Mouse (Mus musculus): Measurements from ENCODE around the gene Scd1. TPM values are rescaled to one million over a fixed set of nuclear protein-coding genes. Genes with fewer than 3 reads are reported as not detected.
"Not testable (repeated sequence)": the region's sequence is repeated elsewhere in the genome, so short reads cannot be mapped to it uniquely, and the experiment has no call there.

Gene Scd1
- total RNA-seq, 2 experiments from 2014 or later = 14.0 to 18.8 TPM

DNA sequence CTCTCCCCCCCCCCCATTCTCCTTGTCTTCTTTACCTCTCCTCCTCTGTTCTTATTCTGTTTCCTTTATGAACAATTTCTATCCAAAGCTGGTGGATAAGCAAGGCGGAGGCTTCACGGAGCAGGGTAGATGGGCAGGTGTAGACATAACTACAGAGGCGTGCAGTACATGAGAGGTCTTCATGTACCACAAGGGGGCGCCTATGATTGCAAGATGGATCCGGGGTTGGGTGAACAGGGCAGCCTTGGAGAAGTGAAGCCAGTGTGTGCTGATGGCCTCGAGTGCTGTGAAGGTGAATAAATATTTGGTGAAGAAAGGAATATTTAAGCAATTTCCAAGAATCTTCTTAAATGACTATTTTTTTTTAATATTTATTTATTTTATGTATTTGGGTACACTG, 34.7 kb downstream of the Scd1 start:
- ATAC-seq (replicated peaks; ENCODE audit: low FRiP score, low TSS enrichment, poor library complexity, severe bottlenecking) = peak; percentile 98

DNA sequence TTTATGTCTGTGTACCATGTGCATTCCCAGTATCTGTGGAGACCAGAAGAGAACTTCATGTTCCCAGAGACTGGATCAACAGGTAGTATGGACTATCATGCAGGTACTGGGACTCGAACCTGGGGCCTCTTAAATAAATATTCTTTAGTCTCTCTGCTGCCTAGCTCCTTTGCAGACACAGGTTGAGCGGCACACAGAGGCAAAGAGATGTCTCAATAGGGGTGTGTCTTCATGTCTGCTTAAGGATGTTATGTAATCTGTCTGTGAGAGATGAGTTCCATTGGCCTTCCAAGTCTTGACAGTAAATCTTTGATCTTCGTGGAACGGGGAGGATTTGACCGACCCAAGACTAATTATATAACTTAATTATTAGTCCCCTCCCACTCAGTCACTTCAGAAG, 37.4 kb downstream of the Scd1 start:
- no peak for ATAC-seq (replicated peaks; ENCODE audit: low FRiP score, low TSS enrichment, poor library complexity, severe bottlenecking)

DNA sequence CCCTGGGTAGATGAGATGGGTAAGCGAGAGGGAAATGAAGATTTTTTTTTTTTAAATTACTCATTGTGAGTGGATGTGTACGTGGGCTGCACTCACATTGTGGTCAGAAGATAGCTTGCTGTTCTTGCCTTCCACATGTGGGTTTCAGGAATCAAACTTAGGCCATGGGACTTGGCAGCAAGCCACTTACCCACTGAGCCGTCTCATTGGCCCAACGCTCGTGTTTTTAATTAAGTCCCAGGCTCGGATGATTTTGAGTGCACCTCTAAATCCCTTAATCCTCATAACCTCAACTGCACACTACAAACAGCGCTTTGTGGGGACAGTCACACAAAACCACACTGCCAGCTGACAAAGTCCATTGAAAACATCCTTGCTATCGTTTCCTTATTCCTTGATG, 38.3 kb downstream of the Scd1 start:
- ATAC-seq (replicated peaks; ENCODE audit: low FRiP score, low TSS enrichment, poor library complexity, severe bottlenecking) = no peak

DNA sequence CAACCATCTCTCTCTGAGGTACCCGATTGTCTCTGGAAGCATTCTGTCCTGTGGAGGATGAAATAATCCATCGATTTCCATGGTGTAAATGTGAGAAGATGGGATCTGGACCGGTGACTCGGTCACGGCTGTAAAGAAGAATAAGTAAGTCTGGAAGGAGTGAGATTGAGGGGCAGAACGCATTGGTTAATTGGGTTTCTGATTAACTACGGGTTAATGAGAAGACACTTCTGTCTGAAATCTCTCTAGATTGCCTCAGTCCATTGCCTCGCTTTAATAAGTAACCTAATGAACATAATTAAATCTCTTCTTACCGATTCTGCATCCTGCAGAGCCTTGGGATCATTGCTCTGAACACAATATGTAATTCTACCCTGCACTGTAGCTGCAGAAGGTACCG, 40.6 kb downstream of the Scd1 start:
- not testable (repeated sequence) for ATAC-seq (replicated peaks; ENCODE audit: low FRiP score, low TSS enrichment, poor library complexity, severe bottlenecking)

DNA sequence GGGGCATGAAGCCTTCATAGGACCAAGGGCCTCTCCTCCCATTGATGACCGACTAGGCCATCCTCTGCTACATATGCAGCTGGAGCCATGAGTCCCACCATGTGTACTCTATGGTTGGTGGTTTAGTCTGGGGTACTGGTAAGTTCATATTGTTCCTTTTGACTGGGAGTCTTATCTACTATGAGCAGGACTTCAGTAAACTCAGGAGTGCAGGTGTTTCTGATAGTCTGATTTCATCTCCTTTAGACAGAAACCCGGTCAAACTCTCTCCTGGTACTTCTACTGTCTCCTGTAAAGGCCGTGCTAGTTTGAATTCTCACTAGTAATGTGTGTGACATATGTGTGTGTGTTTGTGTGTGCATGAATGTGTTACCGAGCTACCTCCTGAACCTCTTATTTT, 41.9 kb downstream of the Scd1 start:
- peak; percentile 60 for ATAC-seq (replicated peaks; ENCODE audit: low FRiP score, low TSS enrichment, poor library complexity, severe bottlenecking)

DNA sequence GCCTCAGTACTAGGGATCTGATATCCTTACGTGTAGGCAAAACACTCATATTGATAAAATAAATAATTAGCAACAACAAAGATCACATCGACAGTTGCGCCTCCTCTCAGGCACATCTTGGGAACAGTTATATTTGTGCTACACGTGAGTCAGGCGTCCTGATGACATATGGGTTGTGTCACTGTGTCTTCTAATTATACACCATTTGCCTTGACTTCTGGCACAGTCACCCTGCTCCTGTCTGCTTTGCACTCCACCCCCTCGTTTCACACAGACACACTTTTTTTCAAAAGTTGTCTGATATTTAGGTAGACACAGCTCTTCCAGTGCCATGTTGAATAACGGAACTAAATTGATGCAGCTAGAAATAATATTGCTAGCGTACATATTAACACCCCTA, 43.6 kb downstream of the Scd1 start:
- ATAC-seq (replicated peaks; ENCODE audit: low FRiP score, low TSS enrichment, poor library complexity, severe bottlenecking) = no peak

DNA sequence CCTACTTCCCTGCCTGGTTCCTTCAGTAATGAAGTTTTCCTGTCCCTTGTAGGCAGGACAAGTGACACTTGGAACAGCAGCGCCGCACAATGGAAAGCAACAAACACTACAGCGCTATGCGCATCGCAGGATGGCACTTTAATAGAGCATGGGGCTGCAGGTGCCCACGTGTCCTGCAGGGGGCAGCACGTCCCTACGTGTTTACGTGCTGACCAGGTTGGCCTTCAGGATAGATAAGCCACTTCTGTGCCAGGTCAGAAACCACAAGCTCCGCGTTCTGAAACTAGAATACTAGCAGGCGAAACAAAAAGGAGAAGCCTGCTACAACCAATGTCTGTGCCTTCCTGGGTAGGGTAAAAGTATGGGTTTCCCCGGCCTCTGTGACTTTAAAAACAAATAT, 44.1 kb downstream of the Scd1 start:
- peak; percentile 93 for ATAC-seq (replicated peaks; ENCODE audit: low FRiP score, low TSS enrichment, poor library complexity, severe bottlenecking)

DNA sequence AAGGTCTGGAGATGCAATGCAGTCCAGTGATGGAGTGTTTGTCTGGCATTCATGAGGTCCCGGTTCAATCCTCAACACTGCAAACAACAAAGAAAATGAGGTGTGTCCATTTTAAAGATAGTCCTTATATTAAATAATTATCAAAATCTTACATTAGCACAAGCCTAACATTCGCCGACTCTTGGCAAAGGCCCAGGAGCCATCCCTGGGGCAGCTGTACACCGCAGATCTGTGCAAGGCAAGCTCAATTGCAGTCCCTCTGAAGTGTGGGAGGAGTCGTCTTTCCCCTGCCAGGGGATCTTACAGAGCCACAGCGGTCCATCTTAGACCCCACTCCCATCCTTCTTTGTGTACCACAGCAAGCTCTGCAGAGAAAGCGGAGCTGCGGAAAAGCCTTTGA, 49.0 kb downstream of the Scd1 start:
- ATAC-seq (replicated peaks; ENCODE audit: low FRiP score, low TSS enrichment, poor library complexity, severe bottlenecking) = 0 out of 2 replicates have a peak, but pooled peaks have one; percentile 36

DNA sequence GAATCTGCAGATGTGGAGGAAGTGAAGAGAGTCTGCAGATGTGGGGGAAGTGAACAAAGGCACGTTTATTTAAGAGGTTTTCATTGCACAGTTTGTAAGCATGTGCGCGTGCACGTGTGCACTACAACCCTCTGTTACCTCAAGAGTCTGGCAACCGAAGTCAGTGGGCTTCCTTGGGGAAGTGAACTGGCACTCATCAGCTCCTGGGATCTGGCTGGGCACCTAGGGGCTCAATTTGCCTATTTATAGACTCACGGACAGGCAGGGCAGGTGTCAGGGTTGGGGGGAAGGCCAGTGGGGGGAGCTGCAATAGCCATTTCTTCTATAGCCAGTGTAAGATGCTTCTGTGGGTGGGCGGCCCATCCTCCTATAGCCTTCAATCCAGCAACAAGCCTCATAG, 55.9 kb downstream of the Scd1 start:
- no peak for ATAC-seq (replicated peaks; ENCODE audit: low FRiP score, low TSS enrichment, poor library complexity, severe bottlenecking)

DNA sequence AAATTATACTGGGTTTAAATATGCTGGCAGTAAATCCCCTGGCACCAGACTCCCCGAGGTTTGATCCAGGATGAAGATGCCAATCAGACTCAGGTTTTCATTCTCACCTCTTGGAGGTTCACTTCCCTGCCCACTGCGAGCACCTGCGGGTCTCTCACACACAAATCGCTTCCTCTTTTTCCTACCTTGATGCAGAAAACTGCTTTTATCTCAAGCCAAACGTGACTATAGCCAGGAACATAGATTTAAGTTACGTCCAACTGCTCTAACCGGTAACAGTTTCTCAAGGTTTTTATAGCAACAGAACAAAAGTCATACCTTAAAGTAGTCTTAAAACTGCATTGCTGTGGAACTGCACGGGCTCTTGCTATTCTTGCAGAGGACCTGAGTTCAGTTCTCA, 58.0 kb downstream of the Scd1 start:
- ATAC-seq (replicated peaks; ENCODE audit: low FRiP score, low TSS enrichment, poor library complexity, severe bottlenecking) = no peak

Other genes with a start within 250 kb of the Scd1 start
- gene Pkd2l1, start 215.4 kb downstream of the Scd1 start, total RNA-seq (2014; fragmentation: Nextera tagmentation) = 0.04 TPM in 1 of 2 replicates, not detected in the other
- not detected in 2 replicates for gene Pkd2l1, start 215.4 kb downstream of the Scd1 start, total RNA-seq (2017)
- gene Scd3, start 204.6 kb downstream of the Scd1 start, total RNA-seq (2014; fragmentation: Nextera tagmentation) = not detected in 2 replicates
- gene Scd3, start 204.6 kb downstream of the Scd1 start, total RNA-seq (2017) = not detected in 2 replicates
- gene Scd2, start 114.2 kb downstream of the Scd1 start, total RNA-seq (2014; fragmentation: Nextera tagmentation) = 56.2 and 62.2 TPM in 2 replicates
- gene Scd2, start 114.2 kb downstream of the Scd1 start, total RNA-seq (2017) = 71.9 and 90.7 TPM in 2 replicates
- 0.69 and 2.1 TPM in 2 replicates for gene Scd4, start 74.8 kb downstream of the Scd1 start, total RNA-seq (2014; fragmentation: Nextera tagmentation)
- 0.38 TPM in 1 of 2 replicates, not detected in the other for gene Scd4, start 74.8 kb downstream of the Scd1 start, total RNA-seq (2017)
- not detected in 2 replicates for gene Wnt8b, start 85.6 kb upstream of the Scd1 start, total RNA-seq (2014; fragmentation: Nextera tagmentation)
- gene Wnt8b, start 85.6 kb upstream of the Scd1 start, total RNA-seq (2017) = not detected in 2 replicates
- gene Sec31b, start 138.0 kb upstream of the Scd1 start, total RNA-seq (2014; fragmentation: Nextera tagmentation) = 0.47 and 1.7 TPM in 2 replicates
- 0.23 and 0.61 TPM in 2 replicates for gene Sec31b, start 138.0 kb upstream of the Scd1 start, total RNA-seq (2017)
- not detected in 2 replicates for gene Gm20538, start 145.0 kb upstream of the Scd1 start, total RNA-seq (2014; fragmentation: Nextera tagmentation)
- not detected in 2 replicates for gene Gm20538, start 145.0 kb upstream of the Scd1 start, total RNA-seq (2017)
- 485 and 490 TPM in 2 replicates for gene Ndufb8, start 147.6 kb upstream of the Scd1 start, total RNA-seq (2014; fragmentation: Nextera tagmentation)
- gene Ndufb8, start 147.6 kb upstream of the Scd1 start, total RNA-seq (2017) = 262 and 339 TPM in 2 replicates
- gene Hif1an, start 155.0 kb upstream of the Scd1 start, total RNA-seq (2014; fragmentation: Nextera tagmentation) = 14.2 and 18.4 TPM in 2 replicates
- gene Hif1an, start 155.0 kb upstream of the Scd1 start, total RNA-seq (2017) = 5.2 and 15.2 TPM in 2 replicates